Mouse (Mus musculus) A20 (cell line): ENCODE data around the gene Pak7.
"Not testable (repeated sequence)": the region's sequence is repeated elsewhere in the genome, so short reads cannot be mapped to it uniquely, and the experiment has no call there.

Experiments
- DNase-seq: peaks from one replicate; pipeline ENCODE4 v3.0.0-alpha.2; 2011; ENCODE audit warnings: low read depth, low spot score

The Pak7 gene

GRCm38 (mm10) chr2:136387181-136388131 lies at the start of gene Pak7:
TSS of gene Pak7 (minus strand) at chr2:136387967.
- no peak for DNase-seq

DNA sequence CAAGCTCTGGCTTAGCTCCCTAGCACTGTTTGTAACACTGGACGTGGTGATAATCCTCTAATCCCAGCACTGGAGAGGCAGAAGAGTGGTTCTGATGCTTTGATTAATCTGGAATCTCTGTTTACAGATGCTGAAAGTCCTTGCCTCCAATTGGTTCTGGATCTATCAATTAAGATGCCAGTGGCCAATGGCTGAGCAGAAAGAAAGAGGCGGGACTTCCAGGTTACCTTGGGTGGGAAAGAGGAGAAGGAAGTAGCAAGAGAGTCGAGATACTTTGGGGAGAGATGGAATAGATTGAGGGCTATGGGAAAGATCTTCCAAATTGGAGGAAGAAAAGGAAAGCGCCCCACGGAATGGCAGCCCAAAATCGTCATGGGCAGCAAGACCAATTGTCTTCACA lies 37.8 kb upstream of the Pak7 start:
- DNase-seq: no peak

- DNase-seq: no peak
Measured at GRCm38 (mm10) chr2:136419543-136419942, 31.8 kb upstream of the Pak7 start.

- DNase-seq: no peak
Measured at GRCm38 (mm10) chr2:136416381-136416780, 28.6 kb upstream of the Pak7 start.

GRCm38 (mm10) chr2:136402587-136402986 lies 14.8 kb upstream of the Pak7 start:
- DNase-seq: no peak

DNA sequence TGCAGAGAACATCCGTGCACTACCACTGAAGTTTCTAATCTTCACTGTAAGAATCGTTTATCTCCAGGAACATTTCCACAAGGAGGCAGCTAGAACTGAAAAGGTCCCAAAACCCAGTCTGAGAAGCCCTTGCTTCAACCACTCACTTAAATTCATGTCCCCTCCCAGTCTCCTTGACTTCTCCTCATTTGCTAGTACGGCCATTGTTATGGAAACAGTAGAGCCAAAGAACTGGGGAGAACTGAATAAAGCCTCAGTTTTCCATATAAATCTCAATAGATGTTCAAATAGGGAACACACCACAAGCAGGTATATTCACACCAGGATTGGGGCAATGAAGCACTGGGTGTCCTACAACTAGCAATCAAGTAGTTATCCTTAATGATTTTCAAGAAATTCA lies 12.4 kb downstream of the Pak7 start:
- DNase-seq: no peak

- no peak for DNase-seq
Measured at GRCm38 (mm10) chr2:136372361-136372760, 15.4 kb downstream of the Pak7 start.

- no peak for DNase-seq
Measured at GRCm38 (mm10) chr2:136351393-136352096, 36.2 kb downstream of the Pak7 start.

GRCm38 (mm10) chr2:136350459-136350858 lies 37.3 kb downstream of the Pak7 start:
- DNase-seq: no peak

GRCm38 (mm10) chr2:136349671-136350275 lies 38.0 kb downstream of the Pak7 start:
- DNase-seq: no peak

- not testable (repeated sequence) for DNase-seq
Measured at GRCm38 (mm10) chr2:136344240-136344780, 43.5 kb downstream of the Pak7 start.

DNA sequence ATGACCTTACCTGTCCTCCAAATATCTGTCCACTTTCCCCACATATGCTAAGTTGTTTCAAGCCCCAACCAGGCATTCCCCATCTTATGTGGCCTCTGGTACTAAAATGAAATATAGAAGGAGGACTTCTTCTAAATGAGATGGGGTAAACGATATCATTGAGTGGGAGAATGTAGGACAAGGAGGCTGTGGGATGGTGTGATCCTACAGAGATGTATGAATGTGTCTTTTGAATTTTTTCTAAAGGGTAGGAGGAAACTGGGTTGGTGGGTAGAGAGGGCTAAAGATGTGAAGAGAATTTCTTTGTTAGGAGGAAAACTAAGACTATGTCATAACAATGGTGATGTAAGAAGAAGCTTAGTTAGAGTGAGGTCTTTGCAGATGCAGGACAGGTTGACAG lies 57.8 kb downstream of the Pak7 start:
- DNase-seq: no peak

GRCm38 (mm10) chr2:136325646-136326045 lies 62.1 kb downstream of the Pak7 start:
- no peak for DNase-seq

DNA sequence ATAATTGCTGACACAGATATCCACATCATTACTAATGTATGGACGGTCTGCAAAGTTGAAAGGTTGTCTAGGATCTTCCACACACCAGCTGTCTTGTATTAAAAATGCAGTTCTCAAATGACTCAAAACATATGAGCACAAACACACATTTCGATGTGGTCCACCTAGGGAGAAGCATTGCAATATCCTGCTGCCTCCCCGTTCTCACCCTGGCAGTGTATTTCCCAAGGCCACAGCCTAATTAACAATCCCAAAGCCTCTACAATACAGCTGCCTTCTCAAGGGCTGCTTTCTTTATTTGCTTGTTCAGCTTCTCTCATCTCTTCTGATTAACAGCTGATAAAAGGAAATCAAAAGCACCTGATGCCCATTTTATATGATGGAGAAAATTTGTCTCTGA lies 78.5 kb downstream of the Pak7 start:
- DNase-seq: no peak

GRCm38 (mm10) chr2:136308743-136309142 lies 79.0 kb downstream of the Pak7 start:
- no peak for DNase-seq

DNA sequence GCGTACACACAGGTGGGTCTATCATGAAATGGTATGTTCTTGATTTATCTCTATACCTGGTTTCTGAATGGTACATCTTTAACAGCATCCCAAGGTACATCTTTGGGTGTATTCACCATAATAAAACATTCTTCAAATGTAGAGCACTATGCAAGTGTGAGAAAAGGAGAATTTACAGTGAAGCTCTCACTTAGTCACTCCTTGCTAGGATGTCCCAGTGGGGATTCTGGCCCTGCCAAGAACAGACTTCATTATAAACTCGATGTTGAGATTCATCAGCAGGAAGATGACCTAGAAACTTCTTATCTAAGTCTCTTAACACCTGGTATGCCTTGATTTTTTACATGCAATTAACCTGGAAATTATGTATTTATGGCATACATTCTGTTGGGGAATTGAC lies 85.6 kb downstream of the Pak7 start:
- no peak for DNase-seq

DNA sequence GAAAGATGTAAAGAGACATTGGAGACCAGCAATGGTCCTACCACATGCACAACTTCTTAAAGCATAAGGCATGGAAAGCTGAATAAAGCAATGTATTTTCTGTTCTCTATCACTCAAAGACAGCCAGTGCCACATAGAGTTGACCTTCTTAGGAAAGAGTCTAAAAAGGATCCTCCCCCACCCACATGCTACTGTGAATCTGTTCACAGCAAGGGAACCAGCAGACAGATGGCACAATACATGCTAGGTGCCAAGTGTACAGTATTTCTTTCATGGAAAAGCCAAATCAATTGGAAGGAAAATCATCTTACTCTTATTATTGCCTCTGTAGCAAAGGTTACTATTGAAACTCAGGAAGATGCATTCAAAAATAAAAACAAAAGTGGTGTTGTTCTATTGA lies 86.4 kb downstream of the Pak7 start:
- DNase-seq: no peak

GRCm38 (mm10) chr2:136297371-136297770 lies 90.4 kb downstream of the Pak7 start:
- DNase-seq: no peak

DNA sequence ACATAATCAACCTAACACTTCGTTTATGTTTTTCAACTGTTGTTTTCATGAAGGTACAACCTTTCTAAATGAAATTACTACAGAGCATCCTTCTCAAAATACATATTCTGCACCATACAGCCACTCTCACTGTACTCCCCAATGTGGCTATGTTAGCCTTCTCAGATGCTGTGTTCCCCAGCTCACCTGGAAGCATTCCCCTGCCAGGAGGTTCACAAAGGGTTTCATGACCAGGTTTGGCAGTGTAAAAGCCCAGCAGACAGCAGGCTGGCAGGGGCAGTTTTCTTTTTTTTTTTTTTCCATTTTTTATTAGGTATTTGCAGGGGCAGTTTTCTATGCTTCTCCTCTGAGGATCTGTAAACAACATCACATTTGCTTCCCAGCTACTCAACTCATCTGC lies 105.7 kb downstream of the Pak7 start:
- DNase-seq: no peak

- DNase-seq: not testable (repeated sequence)
Measured at GRCm38 (mm10) chr2:136241960-136242359, 145.8 kb downstream of the Pak7 start.

DNA sequence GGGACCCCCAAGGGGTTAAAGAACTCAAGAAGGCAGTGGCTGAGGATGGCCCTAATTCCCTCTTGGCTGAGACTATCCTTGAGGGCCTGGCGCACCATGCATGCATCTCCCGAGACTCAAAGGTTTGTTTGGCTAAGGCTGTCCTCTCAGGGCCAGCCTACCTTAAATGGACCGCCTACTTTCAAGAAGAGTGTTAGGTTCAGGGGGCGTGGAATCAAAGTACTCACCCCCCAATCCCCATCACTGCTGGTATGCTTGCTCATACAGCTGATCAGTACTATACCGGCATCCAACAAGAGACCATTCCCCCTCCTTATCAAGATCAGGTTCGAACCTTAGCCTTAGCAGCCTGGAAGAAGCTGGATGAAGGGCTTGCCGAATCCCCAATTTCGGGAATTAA lies 156.5 kb downstream of the Pak7 start:
- no peak for DNase-seq

DNA sequence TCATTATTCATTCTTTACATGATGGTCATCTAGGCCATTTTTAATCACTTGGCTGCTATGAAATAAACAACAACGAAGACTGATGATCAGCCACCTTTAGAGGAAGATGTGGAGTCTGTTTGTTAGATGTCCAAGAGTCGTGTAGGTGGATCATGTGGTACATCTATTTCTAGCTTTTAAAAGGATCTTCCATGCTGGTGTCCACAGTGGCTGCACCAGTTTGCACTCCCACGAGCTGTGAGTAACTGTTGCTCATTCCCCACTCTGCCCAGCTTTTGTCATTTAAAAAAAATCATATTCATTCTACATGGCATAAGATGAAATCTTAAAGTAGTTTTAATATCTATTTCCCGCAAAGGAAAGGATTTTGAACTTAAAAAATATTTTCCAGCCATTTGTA lies 183.7 kb downstream of the Pak7 start:
- DNase-seq: no peak
